Mouse (Mus musculus) B cell, adult (primary cell): ENCODE data around the gene Ggt6. TPM values are rescaled to one million over a fixed set of nuclear protein-coding genes. Genes with fewer than 3 reads are reported as not detected.

Experiments used
- total RNA-seq: library from RNA; stranded (reverse); gene quantifications from 4 replicates; pipeline ENCODE4 v1.2.4, GENCODE M21; 2023; ENCODE audit not compliant: inconsistent age

Ggt6 gene
- not detected in 4 replicates for total RNA-seq

GRCm38 (mm10) chr11:72434963-72435693 is at the start of gene Ggt6:
TSS of gene Ggt6 (plus strand) at chr11:72435526.

GRCm38 (mm10) chr11:72411093-72411921 is 24.0 kb upstream of the Ggt6 start, which contains the start of gene Smtnl2:
TSS of gene Smtnl2 (minus strand) at chr11:72411713.

GRCm38 (mm10) chr11:72440965-72441664 is 5.8 kb downstream of the Ggt6 start, which contains the start of gene Mybbp1a:
TSS of gene Mybbp1a (plus strand) at chr11:72441355.

Other genes starting within 250 kb of the Ggt6 start
- gene Gm43951, start 228.7 kb upstream of the Ggt6 start, total RNA-seq, result 0.39 to 1.5 TPM (median 1.3 TPM) in 4 replicates
- 11.9 to 15.6 TPM (median 13.2 TPM) in 4 replicates for gene 4933427D14Rik, start 228.1 kb upstream of the Ggt6 start, total RNA-seq
- 26.7 to 36.4 TPM (median 29.0 TPM) in 4 replicates for gene Txndc17, start 228.0 kb upstream of the Ggt6 start, total RNA-seq
- 37.0 to 44.4 TPM (median 38.9 TPM) in 4 replicates for gene Med31, start 219.9 kb upstream of the Ggt6 start, total RNA-seq
- gene Slc13a5, start 168.3 kb upstream of the Ggt6 start, total RNA-seq, result not detected in 4 replicates
- gene Xaf1, start 133.9 kb upstream of the Ggt6 start, total RNA-seq, result 37.8 to 60.0 TPM (median 46.9 TPM) in 4 replicates
- not detected in 4 replicates for gene Fbxo39, start 121.1 kb upstream of the Ggt6 start, total RNA-seq
- gene Tekt1, start 73.1 kb upstream of the Ggt6 start, total RNA-seq, result not detected in 4 replicates
- gene Smtnl2, start 23.8 kb upstream of the Ggt6 start, total RNA-seq, result 0.48 to 0.69 TPM (median 0.51 TPM) in 3 of 4 replicates, not detected in the other
- gene Mybbp1a, start 5.8 kb downstream of the Ggt6 start, total RNA-seq, result 169 to 183 TPM (median 175 TPM) in 4 replicates
- 45.7 to 47.9 TPM (median 47.1 TPM) in 4 replicates for gene Spns2, start 54.4 kb downstream of the Ggt6 start, total RNA-seq
- 11.4 to 13.9 TPM (median 12.9 TPM) in 4 replicates for gene Spns3, start 115.0 kb downstream of the Ggt6 start, total RNA-seq
- gene Ube2g1, start 171.8 kb downstream of the Ggt6 start, total RNA-seq, result 33.3 to 37.1 TPM (median 35.0 TPM) in 4 replicates